Mouse (Mus musculus) gonadal fat pad, adult 2 months (tissue): ENCODE data around the gene Bcap29. TPM values are rescaled to one million over a fixed set of nuclear protein-coding genes. Genes with fewer than 3 reads are reported as not detected.
"Not testable (repeated sequence)": the region's sequence is repeated elsewhere in the genome, so short reads cannot be mapped to it uniquely, and the experiment has no call there.

ENCODE experiments used
- DNase-seq: peaks from one replicate; pipeline ENCODE4 v3.0.0-alpha.2; 2012; ENCODE audit warnings: low read depth
- polyA plus RNA-seq: library from polyadenylated mRNA; depleted of rRNA; stranded (reverse); fragments of >200 nt; gene quantifications from 2 replicates; pipeline ENCODE4 v1.2.3, GENCODE M21; 2012; rRNA removed

Gene Bcap29
- polyA plus RNA-seq, 1 experiment = 3.9 TPM

DNA sequence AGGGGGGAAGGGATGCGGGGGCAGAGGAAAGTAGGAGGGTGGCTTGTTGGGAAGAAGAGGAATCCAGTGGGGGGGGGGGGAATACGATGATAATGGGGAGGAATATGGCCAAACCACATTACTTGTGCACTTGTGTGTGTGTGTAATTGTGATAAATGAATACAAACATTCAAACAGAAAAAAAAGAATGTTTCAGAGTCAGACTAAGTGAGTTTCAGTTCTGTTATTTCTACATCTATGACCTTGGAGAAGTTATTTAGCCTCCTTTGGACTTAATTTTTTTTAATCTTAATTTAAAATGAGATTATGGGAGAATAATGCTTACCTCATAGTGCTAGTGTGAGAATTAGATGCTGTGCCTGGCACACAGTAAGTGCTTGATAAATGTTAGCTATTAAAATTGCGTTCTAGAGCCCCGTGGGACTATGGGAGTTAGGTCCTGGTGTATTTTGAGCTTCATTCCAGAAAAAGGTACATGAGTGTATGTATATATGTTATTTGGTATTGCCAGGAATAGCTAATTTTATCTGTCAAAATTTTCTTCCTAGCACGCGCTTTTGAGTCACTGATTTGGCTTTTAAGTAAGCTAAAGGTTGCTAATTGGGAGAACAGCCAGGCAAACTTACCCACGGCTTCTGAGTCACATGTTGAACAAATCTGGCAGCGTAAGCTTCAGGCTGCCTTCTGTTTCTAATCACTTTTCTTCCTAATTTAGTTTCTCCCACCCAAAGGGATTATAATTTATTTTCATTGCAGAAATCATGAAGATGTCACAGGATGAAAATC is 55.6 kb downstream of the Bcap29 start:
- no peak for DNase-seq

DNA sequence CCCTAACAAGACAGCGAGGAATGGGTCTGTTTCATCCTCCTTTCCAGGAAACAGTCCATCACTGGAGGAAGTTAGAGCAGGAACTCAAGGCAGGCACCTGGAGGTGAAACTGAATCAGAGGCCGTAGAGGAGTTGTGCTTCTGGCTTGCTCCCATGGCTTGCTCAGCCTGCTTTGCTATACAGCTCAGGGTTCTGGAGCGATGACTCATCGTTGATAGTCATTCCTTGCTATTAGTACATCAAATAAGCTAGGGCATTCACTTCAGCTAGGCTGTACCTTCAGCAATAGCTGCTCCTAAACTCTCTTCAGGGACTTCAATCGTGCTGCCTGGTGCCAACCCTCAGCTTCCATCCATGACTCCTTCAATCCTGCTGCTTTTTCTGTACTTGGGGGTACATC is 60.0 kb downstream of the Bcap29 start:
- no peak for DNase-seq

DNA sequence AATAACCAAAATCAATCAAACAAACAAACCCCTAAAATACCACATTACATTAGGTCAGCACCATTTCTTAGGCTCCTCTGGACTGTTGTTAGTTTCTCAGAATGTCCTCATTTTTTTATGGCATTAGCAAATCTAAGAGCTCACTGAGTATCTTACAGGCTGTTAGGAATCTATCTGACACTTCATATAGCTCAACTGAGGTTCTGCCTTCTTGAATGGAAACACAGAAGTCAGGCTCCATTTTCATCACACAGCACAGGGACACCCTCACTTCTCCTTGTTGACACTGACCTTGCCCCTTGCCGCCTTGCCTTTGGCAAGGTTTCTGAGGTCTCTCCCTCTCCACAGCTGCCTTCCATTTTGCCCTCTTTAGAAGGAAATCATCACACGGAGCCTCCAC is 64.7 kb downstream of the Bcap29 start:
- DNase-seq = no peak

DNA sequence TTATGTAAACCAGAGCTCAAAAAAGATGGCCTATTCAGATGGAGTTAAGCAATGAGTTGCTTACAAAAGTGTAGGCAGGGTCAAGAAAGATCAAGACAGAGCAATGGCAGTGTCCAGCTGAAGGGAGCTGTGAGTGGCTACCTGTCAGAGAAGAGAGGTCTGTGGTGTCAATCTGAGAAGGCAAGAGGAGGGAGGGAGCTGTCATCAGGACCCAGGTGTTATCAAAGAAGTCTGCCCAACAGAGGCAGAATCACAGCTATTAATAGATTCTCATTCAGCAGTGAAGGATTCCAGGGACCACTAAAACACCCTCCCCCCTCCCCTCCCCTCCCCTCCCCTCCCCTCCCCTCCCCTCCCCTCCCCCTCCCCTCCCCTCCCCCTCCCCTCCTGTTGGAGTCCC is 65.8 kb downstream of the Bcap29 start:
- no peak for DNase-seq

DNA sequence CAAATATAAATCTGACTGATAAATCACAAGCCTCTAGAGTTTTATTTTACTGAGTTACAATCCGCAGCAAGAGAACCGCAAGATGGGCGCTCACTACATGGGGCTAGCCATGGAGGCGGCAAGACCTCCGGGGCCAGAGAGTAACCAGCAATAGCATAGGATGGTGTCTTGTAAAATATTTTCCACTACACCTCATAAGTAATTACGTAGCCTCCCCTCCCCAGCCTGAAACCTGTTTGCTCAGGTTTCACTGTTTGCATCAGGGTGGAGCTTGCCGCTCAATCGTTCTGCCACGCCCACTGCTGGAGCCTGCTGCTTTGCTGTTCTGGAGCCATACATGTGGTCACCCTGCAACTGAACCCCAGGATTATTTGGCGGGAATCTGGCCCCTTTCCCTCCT is 66.9 kb downstream of the Bcap29 start:
- DNase-seq = not testable (repeated sequence)

DNA sequence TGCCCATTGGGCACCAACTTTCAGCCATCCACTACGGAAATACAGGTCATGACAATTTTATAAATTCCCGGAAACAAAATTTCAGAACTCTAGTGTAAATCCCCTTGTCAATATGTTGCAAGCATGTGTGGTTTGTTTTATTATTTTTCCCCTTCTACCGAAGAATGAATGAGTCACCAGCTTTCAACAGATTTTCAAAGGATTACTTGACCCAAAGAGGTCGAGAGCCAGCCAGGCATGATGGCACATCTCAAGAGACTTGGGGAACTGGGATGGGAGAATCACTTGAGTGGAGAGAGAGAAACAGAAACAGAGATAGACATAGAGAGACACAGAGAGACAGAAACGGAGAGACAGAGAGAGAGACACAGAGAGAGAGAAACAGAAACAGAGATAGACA is 73.7 kb downstream of the Bcap29 start:
- DNase-seq = no peak

DNA sequence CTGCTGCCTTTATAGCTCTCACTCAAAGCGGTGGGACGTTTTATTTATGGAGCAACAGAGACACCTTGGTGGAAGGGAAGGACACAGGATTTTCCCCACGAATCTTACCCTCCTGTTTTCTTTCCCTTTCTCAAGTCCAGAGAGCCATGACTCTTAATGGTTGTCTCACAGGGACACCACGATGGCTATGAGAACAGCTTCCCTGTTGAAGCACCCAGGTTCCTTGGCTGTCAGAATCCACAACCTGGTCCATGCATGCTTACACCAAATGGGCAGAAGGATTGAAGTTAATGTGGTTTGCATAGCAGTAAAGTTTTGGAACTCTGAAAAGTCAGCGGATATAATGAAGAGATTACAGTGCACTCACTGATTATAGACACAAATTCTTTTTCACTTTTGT is 74.5 kb downstream of the Bcap29 start:
- DNase-seq = no peak

DNA sequence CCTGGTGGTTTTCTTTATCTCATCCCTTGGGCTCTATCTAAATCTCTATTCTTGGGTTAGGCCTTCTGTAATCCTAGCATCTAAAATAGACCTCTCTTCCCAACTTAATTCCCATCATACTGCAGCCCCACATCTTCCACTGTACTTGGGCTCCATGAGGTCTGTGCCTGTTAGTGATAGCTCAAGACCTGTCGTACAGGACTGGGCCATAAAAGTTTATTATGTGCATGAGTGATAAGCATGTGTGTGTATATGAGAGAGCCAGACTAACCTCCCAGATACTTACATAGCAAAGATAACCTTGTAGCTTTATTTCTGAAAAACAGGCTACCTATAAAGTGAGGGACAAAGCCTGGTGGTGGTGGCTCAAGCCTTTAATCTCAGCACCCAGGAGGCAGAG is 80.1 kb downstream of the Bcap29 start:
- no peak for DNase-seq

DNA sequence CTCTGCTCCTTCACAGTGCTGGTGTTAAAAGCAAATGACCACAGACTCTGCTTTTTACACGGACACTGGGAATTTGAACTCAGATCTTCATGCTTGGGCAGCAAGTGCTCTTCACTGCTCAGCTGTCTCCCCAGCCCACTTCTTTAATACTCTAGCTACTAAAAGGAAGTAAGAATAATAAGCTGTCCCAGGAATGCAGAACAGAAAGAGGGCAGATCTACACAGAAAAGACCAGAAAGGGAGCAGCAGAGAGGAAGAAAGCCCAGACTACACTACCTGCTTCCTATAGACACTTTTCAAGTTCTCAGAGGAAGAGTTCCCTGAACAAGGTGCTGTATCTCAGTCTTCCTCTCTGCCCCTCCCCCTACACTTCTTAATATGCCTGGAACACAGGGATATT is 83.2 kb downstream of the Bcap29 start:
- DNase-seq = no peak

DNA sequence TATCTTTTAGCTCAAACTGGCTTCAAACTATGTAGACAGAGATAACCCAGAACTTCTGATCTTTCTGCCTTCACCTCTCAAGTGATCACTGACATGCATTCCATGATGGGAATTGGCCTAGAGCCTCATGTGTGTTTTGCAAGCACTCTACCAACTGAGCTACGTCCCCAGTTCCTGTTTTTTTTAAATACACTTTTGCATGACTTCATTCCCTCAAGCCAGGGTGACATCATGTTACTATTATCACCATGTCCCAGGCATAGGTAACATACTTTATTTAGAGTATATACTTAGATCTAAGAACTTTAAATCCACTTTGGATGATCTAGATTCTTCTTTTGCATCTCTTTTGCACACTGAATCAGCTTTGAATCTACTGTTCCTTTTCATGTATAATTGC is 88.4 kb downstream of the Bcap29 start:
- no peak for DNase-seq

DNA sequence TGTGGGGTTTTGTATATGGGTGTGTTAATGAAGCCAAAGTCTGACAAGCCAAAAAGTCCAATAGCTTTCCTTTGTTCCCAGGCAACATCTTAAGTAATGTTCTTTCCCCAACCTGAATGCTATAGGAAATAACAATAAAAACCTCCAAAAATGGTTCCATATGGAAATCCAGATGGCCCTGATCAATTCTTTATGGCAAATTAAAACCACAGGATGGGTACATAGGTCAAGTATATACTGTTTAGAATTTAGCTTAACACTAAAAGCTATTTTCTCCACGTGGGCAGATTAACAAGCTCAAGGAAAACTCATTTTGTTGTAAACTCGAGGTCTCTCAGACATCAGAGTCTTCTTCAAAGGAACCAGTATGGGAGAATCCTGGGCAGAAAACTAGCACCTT is 89.2 kb downstream of the Bcap29 start:
- no peak for DNase-seq

DNA sequence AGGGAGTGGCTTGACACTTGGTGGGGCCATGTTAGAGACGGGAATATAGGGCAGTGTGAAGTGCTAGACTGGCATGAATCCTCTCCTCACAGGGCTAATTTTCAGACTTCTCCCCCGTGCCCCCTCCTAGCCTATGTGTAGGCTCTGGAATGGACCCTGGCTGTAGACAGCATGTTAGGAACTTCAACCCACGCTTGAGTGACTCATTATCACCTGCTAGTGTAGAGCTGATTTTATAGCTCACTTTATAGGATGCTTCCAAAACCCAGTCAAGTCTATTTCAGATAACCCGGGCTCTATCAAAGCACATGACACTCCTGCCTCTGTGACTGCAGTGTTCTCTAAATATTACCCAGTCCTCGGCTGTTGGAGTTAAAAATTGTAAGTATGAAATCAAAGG is 92.9 kb downstream of the Bcap29 start:
- DNase-seq = no peak

Other genes with a start within 250 kb of the Bcap29 start
- 6.8 and 8.9 TPM in 2 replicates for gene Slc26a3, start 243.8 kb downstream of the Bcap29 start, polyA plus RNA-seq
- gene Cbll1, start 135.0 kb downstream of the Bcap29 start, polyA plus RNA-seq = 3.2 and 5.5 TPM in 2 replicates
- not detected in 2 replicates for gene Slc26a4, start 74.7 kb downstream of the Bcap29 start, polyA plus RNA-seq
- gene Dus4l, start 20.2 kb upstream of the Bcap29 start, polyA plus RNA-seq = 2.8 and 3.6 TPM in 2 replicates
- 24.5 and 25.6 TPM in 2 replicates for gene Cog5, start 20.2 kb upstream of the Bcap29 start, polyA plus RNA-seq
- not detected in 2 replicates for gene Gpr22, start 79.3 kb upstream of the Bcap29 start, polyA plus RNA-seq